Mouse (Mus musculus) adrenal gland, postnatal 25 days (tissue): ENCODE measurements around the gene Zfp385a. TPM values are rescaled to one million over a fixed set of nuclear protein-coding genes. Genes with fewer than 3 reads are reported as not detected.
A peak's percentile ranks its signal among the peaks of the same experiment; 100 is the strongest.
"Not testable (repeated sequence)": the region's sequence is repeated elsewhere in the genome, so short reads cannot be mapped to it uniquely, and the experiment has no call there.

Experiments used
- DNase-seq: peaks from one replicate; pipeline ENCODE4 v3.0.0; 2021; ENCODE audit warnings: mixed read lengths
- microRNA-seq, 2 experiments: library from miRNA; unstranded; fragments of <30 nt; microRNA quantifications; one replicate each; pipeline ENCODE4 v1.2.0; 2021
- total RNA-seq: library from RNA; stranded (reverse); gene quantifications from 2 replicates; pipeline ENCODE4 v1.2.3, GENCODE M21; 2021

Zfp385a gene
- total RNA-seq, 1 experiment from 2014 or later = 9.1 TPM

GRCm38 (mm10) chr15:103290843-103291242, 49.0 kb downstream of the Zfp385a start:
- DNase-seq = no peak

GRCm38 (mm10) chr15:103290417-103290816, 49.5 kb downstream of the Zfp385a start:
- no peak for DNase-seq

- DNase-seq = no peak
Observed at GRCm38 (mm10) chr15:103289600-103289999, 50.3 kb downstream of the Zfp385a start.

GRCm38 (mm10) chr15:103285778-103286417, 54.0 kb downstream of the Zfp385a start:
- DNase-seq = peak; percentile 38

GRCm38 (mm10) chr15:103284647-103285046, 55.2 kb downstream of the Zfp385a start:
- no peak for DNase-seq

GRCm38 (mm10) chr15:103284066-103284465, 55.8 kb downstream of the Zfp385a start:
- peak; percentile 53 for DNase-seq

- DNase-seq = no peak
Observed at GRCm38 (mm10) chr15:103281465-103282205, 58.3 kb downstream of the Zfp385a start.

GRCm38 (mm10) chr15:103280817-103281464, 59.0 kb downstream of the Zfp385a start:
- DNase-seq = no peak

GRCm38 (mm10) chr15:103279750-103280149, 60.1 kb downstream of the Zfp385a start:
- DNase-seq = peak; percentile 32

GRCm38 (mm10) chr15:103277949-103278348, 61.9 kb downstream of the Zfp385a start:
- DNase-seq = no peak

- not testable (repeated sequence) for DNase-seq
Observed at GRCm38 (mm10) chr15:103275943-103276342, 64.0 kb downstream of the Zfp385a start.

- peak; percentile 91 for DNase-seq
Observed at GRCm38 (mm10) chr15:103272419-103273279, 67.2 kb downstream of the Zfp385a start, which contains the start of gene Copz1. Gene Copz1 (plus strand): TSS chr15:103272714.

- no peak for DNase-seq
Observed at GRCm38 (mm10) chr15:103268903-103269302, 71.0 kb downstream of the Zfp385a start.

- no peak for DNase-seq
Observed at GRCm38 (mm10) chr15:103264794-103265193, 75.1 kb downstream of the Zfp385a start.

Small RNA genes lying within 50 kb of the gene (microRNA-seq; reads per million reads assigned to microRNA genes)
- gene Mir148b (139 to 207 reads per million in 2 experiments), gene Mir6963 (0 to 0.34 reads per million in 2 experiments)

Other genes with a start within 250 kb of the Zfp385a start
- gene Smug1, start 173.0 kb downstream of the Zfp385a start, total RNA-seq = 12.1 and 19.9 TPM in 2 replicates
- 73.2 and 88.5 TPM in 2 replicates for gene Cbx5, start 100.3 kb downstream of the Zfp385a start, total RNA-seq
- 210 and 212 TPM in 2 replicates for gene Hnrnpa1, start 99.7 kb downstream of the Zfp385a start, total RNA-seq
- gene Nfe2, start 81.7 kb downstream of the Zfp385a start, total RNA-seq = 0.58 TPM in 1 of 2 replicates, not detected in the other
- gene Copz1, start 67.4 kb downstream of the Zfp385a start, total RNA-seq = 143 and 145 TPM in 2 replicates
- gene Gpr84, start 29.5 kb downstream of the Zfp385a start, total RNA-seq = not detected in 2 replicates
- 35.5 and 45.9 TPM in 2 replicates for gene Itga5, start 26.7 kb upstream of the Zfp385a start, total RNA-seq
- gene Gtsf1, start 90.4 kb upstream of the Zfp385a start, total RNA-seq = not detected in 2 replicates
- not detected in 2 replicates for gene Gtsf2, start 108.4 kb upstream of the Zfp385a start, total RNA-seq
- 2.5 and 3.0 TPM in 2 replicates for gene Nckap1l, start 113.7 kb upstream of the Zfp385a start, total RNA-seq
- gene Pde1b, start 162.9 kb upstream of the Zfp385a start, total RNA-seq = 5.2 and 8.1 TPM in 2 replicates
- gene Ppp1r1a, start 197.9 kb upstream of the Zfp385a start, total RNA-seq = 9.2 and 10.1 TPM in 2 replicates
- not detected in 2 replicates for gene Glycam1, start 225.0 kb upstream of the Zfp385a start, total RNA-seq